In the genomic region with DNA sequence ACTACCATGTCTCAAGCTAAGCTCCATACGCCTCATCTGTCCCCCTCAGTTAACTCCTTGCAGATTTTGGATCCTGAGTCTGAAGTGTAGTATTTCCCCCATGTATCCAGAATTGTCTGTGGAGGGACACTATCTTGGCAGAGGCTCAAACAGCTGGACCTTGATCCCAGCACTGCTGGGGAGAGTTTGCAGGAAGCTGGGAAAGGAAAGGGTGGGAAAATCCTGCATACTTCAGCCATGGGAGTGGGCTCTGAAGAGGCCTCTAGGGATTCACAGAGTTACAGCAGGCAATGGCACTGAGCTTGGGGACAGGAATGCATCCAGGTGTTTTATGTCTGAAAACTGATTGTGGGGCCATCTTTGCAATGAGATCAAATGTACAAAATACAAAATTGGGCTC, we compare ENCODE assay signal across 12 mouse cellular contexts.
DNase-seq lines count a peak whose midpoint lies in the region; ATAC-seq lines count a peak whose summit lies in the region.
"Had no signal": no experiment of that assay in that cellular context is flagged by ENCODE, and none has a peak within 500 bp of the region (broad histone marks: within the 10 kb centered on the region; RNA-seq: fewer than 3 reads in every experiment).

No protein-coding gene starts in this region.

- H3K4me1 ChIP-seq in kidney, embryonic 15.5 days = peaks cover 13% of the 10 kb centered on the region
- peaks cover 5% of the 10 kb centered on the region for H3K4me1 ChIP-seq in limb, embryonic 11.5 days (ENCODE audit: control insufficient read depth, insufficient read depth, low read length)
- H3K4me1 ChIP-seq: midbrain, embryonic 13.5 days had no signal

- H3K9ac ChIP-seq in kidney, embryonic 15.5 days = no peak overlapping the region
- no peak overlapping the region for H3K9ac ChIP-seq in limb, embryonic 11.5 days (ENCODE audit: low read length)
- H3K9ac ChIP-seq: heart, embryonic 13.5 days; hindbrain, embryonic 13.5 days; liver, embryonic 14.5 days; midbrain, embryonic 13.5 days had no signal

- no peak overlapping the region for H3K4me2 ChIP-seq in kidney, embryonic 15.5 days
- no peak overlapping the region for H3K4me2 ChIP-seq in limb, embryonic 11.5 days (ENCODE audit: low read depth, severe bottlenecking)
- H3K4me2 ChIP-seq: hindbrain, embryonic 13.5 days; midbrain, embryonic 13.5 days had no signal

- no peak overlapping the region for H3K4me3 ChIP-seq in kidney, embryonic 15.5 days (replicated peaks)
- H3K4me3 ChIP-seq in limb, embryonic 11.5 days (ENCODE audit: low read depth, low read length) = no peak overlapping the region
- H3K4me3 ChIP-seq: heart, embryonic 13.5 days; hindbrain, embryonic 13.5 days; midbrain, embryonic 13.5 days had no signal

- H3K27ac ChIP-seq in kidney, embryonic 15.5 days = peak overlapping the region; percentile 54; the same call in 1 of the 2 replicates
- peak overlapping the region; percentile 64; the same call in 1 of the 2 replicates for H3K27ac ChIP-seq in limb, embryonic 11.5 days (replicated peaks; ENCODE audit: low read depth, low read length)
- H3K27ac ChIP-seq: heart, embryonic 13.5 days; hindbrain, embryonic 13.5 days; liver, embryonic 14.5 days; midbrain, embryonic 13.5 days had no signal

- no peaks in the 10 kb centered on the region for H3K27me3 ChIP-seq in kidney, embryonic 15.5 days
- H3K27me3 ChIP-seq in limb, embryonic 11.5 days (ENCODE audit: control insufficient read depth, insufficient read depth, low read length) = no peaks in the 10 kb centered on the region
- H3K27me3 ChIP-seq: heart, embryonic 13.5 days; hindbrain, embryonic 13.5 days; midbrain, embryonic 13.5 days had no signal

- DNase-seq in kidney, adult 18-20 months = no peak
- DNase-seq in ES-CJ7 (ENCODE audit: low read depth, low spot score) = peak; percentile 10
- DNase-seq in embryo, embryonic 11 days = peak; percentile 27
- peak; percentile 27 for DNase-seq in limb, embryonic 11.5 days (ENCODE audit: low spot score)
- no peak for DNase-seq in thymus, postnatal 4 days
- DNase-seq in layer of hippocampus, adult 18-20 months (ENCODE audit: low spot score in 2 of 2) = no peak
- DNase-seq: cerebellum, adult 11-12 months had no signal

- H3K9me3 ChIP-seq in kidney, embryonic 15.5 days (replicated peaks) = 0 out of 2 replicates have a peak, but pooled peaks cover 2% of the 10 kb centered on the region
- H3K9me3 ChIP-seq in limb, embryonic 11.5 days (ENCODE audit: control insufficient read depth, low read length) = peaks cover 2% of the 10 kb centered on the region; the same call in 1 of the 2 replicates

- no peaks in the 10 kb centered on the region for H3K36me3 ChIP-seq in kidney, embryonic 15.5 days
- no peaks in the 10 kb centered on the region for H3K36me3 ChIP-seq in limb, embryonic 11.5 days (ENCODE audit: control insufficient read depth, insufficient read depth, low read length)
- H3K36me3 ChIP-seq: heart, embryonic 13.5 days; hindbrain, embryonic 13.5 days had no signal

- ATAC-seq in kidney, embryonic 15.5 days (replicated peaks; ENCODE audit: low FRiP score) = peak; percentile 29; the same call in 1 of the 2 replicates
- no peak for ATAC-seq in limb, embryonic 11.5 days (ENCODE audit: insufficient number of reproducible peaks, low FRiP score, low TSS enrichment, low read depth)
- ATAC-seq: midbrain, embryonic 13.5 days had no signal

- 53% methylated on average over 1 of the region's 1 CpGs for WGBS in kidney, embryonic 15.5 days
- 31% methylated on average over 1 of the region's 1 CpGs for WGBS in limb, embryonic 11.5 days

Comparison
In these comparisons a context has a peak if more than half of its experiments do, and no peak if none do; other contexts are left out.
1. DNase-seq: peak in ES-CJ7 (single experiment), embryo, embryonic 11 days (single experiment) and limb, embryonic 11.5 days (single experiment); none in kidney, adult 18-20 months (single experiment), thymus, postnatal 4 days (single experiment) and layer of hippocampus, adult 18-20 months (0 of 2).